Mouse (Mus musculus) ES-Bruce4 (cell line): ENCODE data around the gene Anp32e. TPM values are rescaled to one million over a fixed set of nuclear protein-coding genes. Genes with fewer than 3 reads are reported as not detected.

ENCODE experiments used
- H3K27ac ChIP-seq: 2 replicates; pipeline ENCODE4 v1.5.1; 2012; ENCODE audit warnings: low read length, inconsistent platforms; ENCODE audit not compliant: insufficient read depth
- H3K27me3 ChIP-seq: 2 replicates; pipeline ENCODE4 v1.6.1; 2012; ENCODE audit warnings: mild to moderate bottlenecking, low read length, inconsistent platforms; ENCODE audit not compliant: control insufficient read depth, poor library complexity, insufficient read depth, severe bottlenecking
- H3K36me3 ChIP-seq: 2 replicates; pipeline ENCODE4 v1.6.1; 2012; ENCODE audit warnings: inconsistent platforms, mild to moderate bottlenecking, low read length, moderate library complexity; ENCODE audit not compliant: control insufficient read depth, poor library complexity, insufficient read depth, severe bottlenecking
- H3K4me1 ChIP-seq: one replicate; pipeline ENCODE4 v1.8.1; 2011; ENCODE audit warnings: low read length; ENCODE audit not compliant: control insufficient read depth, insufficient read depth
- H3K4me3 ChIP-seq: 2 replicates; pipeline ENCODE4 v1.5.1; 2011; ENCODE audit warnings: low read depth, mild to moderate bottlenecking, low read length
- H3K9ac ChIP-seq: 2 replicates; pipeline ENCODE4 v1.6.1; 2012; ENCODE audit warnings: low read depth, mild to moderate bottlenecking, inconsistent platforms; ENCODE audit not compliant: poor library complexity, severe bottlenecking
- H3K9me3 ChIP-seq: replicated peaks from 2 replicates; pipeline ENCODE4 v1.6.1; 2012; ENCODE audit warnings: mild to moderate bottlenecking, low read length, inconsistent platforms; ENCODE audit not compliant: control insufficient read depth, poor library complexity, insufficient read depth, severe bottlenecking
- CTCF ChIP-seq: IDR thresholded peaks from one replicate; pipeline ENCODE4 v1.8.1; 2011; ENCODE audit warnings: low read depth, low read length
- EP300 ChIP-seq: IDR thresholded peaks from 2 replicates; pipeline ENCODE4 v1.6.1; 2011; ENCODE audit warnings: low read depth, low read length; ENCODE audit not compliant: insufficient read depth
- POLR2A ChIP-seq: IDR thresholded peaks from one replicate; pipeline ENCODE4 v1.8.1; 2011; ENCODE audit warnings: low read length; ENCODE audit not compliant: insufficient read depth
- polyA plus RNA-seq: library from polyadenylated mRNA; stranded (reverse); fragments of >200 nt; gene quantifications from 2 replicates; pipeline ENCODE4 v1.2.4, GENCODE M21; 2011; ENCODE audit warnings: low read depth; ENCODE audit not compliant: missing spikeins, insufficient read depth, insufficient read length

Anp32e gene
- polyA plus RNA-seq, 1 experiment = 386 TPM

- no peak overlapping the region for H3K9ac ChIP-seq
- no peaks in the 10 kb centered on the region for H3K9me3 ChIP-seq
- TF ChIP-seq CTCF (no peak), EP300 (no peak), POLR2A (no peak)
- H3K27me3 ChIP-seq = no peaks in the 10 kb centered on the region
- H3K4me3 ChIP-seq = no peak overlapping the region
- no peaks in the 10 kb centered on the region for H3K4me1 ChIP-seq
- peaks cover 45% of the 10 kb centered on the region for H3K36me3 ChIP-seq
- no peak overlapping the region for H3K27ac ChIP-seq
Observed at GRCm38 (mm10) chr3:95934448-95934847, 5.4 kb downstream of the Anp32e start.

- Histone ChIP-seq H3K27me3 (no peaks in the 10 kb centered on the region), H3K36me3 (peaks cover 56% of the 10 kb centered on the region), H3K4me1 (no peaks in the 10 kb centered on the region), H3K4me3 (no peak overlapping the region), H3K27ac (no peak overlapping the region), H3K9ac (no peak overlapping the region), H3K9me3 (no peaks in the 10 kb centered on the region)
- TF ChIP-seq EP300 = no peak
- no peak for TF ChIP-seq CTCF
- no peak for TF ChIP-seq POLR2A
Observed at GRCm38 (mm10) chr3:95938217-95938616, 9.2 kb downstream of the Anp32e start.

GRCm38 (mm10) chr3:95938835-95939234 lies 9.8 kb downstream of the Anp32e start:
- no peak overlapping the region for H3K9ac ChIP-seq
- H3K4me3 ChIP-seq = no peak overlapping the region
- no peaks in the 10 kb centered on the region for H3K9me3 ChIP-seq
- TF ChIP-seq POLR2A = no peak
- peak; percentile 76 for TF ChIP-seq CTCF
- no peak for TF ChIP-seq EP300
- no peaks in the 10 kb centered on the region for H3K27me3 ChIP-seq
- no peaks in the 10 kb centered on the region for H3K4me1 ChIP-seq
- H3K27ac ChIP-seq = no peak overlapping the region
- peaks cover 50% of the 10 kb centered on the region for H3K36me3 ChIP-seq

- Histone ChIP-seq H3K36me3 (peaks cover 39% of the 10 kb centered on the region), H3K4me1 (no peaks in the 10 kb centered on the region)
- TF ChIP-seq CTCF (no peak), EP300 (no peak), POLR2A (no peak)
Observed at GRCm38 (mm10) chr3:95942749-95943148, 13.7 kb downstream of the Anp32e start.

GRCm38 (mm10) chr3:95943226-95943625 lies 14.2 kb downstream of the Anp32e start:
- TF ChIP-seq CTCF = no peak
- TF ChIP-seq POLR2A = no peak
- no peak for TF ChIP-seq EP300
- Histone ChIP-seq H3K9ac (no peak overlapping the region), H3K27me3 (no peaks in the 10 kb centered on the region), H3K4me3 (no peak overlapping the region), H3K27ac (no peak overlapping the region), H3K36me3 (peaks cover 36% of the 10 kb centered on the region), H3K9me3 (no peaks in the 10 kb centered on the region), H3K4me1 (no peaks in the 10 kb centered on the region)

More at GRCm38 (mm10) chr3:95942749-95943148, 13.7 kb downstream of the Anp32e start:
- no peaks in the 10 kb centered on the region for H3K27me3 ChIP-seq
- H3K27ac ChIP-seq = no peak overlapping the region
- no peak overlapping the region for H3K9ac ChIP-seq
- H3K9me3 ChIP-seq = no peaks in the 10 kb centered on the region
- H3K4me3 ChIP-seq = no peak overlapping the region

GRCm38 (mm10) chr3:95944742-95945141 lies 15.7 kb downstream of the Anp32e start:
- Histone ChIP-seq H3K4me3 (no peak overlapping the region), H3K4me1 (no peaks in the 10 kb centered on the region), H3K27me3 (no peaks in the 10 kb centered on the region), H3K27ac (no peak overlapping the region), H3K9ac (no peak overlapping the region), H3K36me3 (peaks cover 27% of the 10 kb centered on the region), H3K9me3 (no peaks in the 10 kb centered on the region)
- no peak for TF ChIP-seq EP300
- TF ChIP-seq CTCF = no peak
- TF ChIP-seq POLR2A = no peak
